Mouse (Mus musculus) hindbrain, embryonic 12.5 days (tissue): ENCODE results near the gene Dbndd2. TPM values are rescaled to one million over a fixed set of nuclear protein-coding genes. Genes with fewer than 3 reads are reported as not detected.

Experiments
- ATAC-seq: fragments of 200-750 bp; cut with Nextera tagmentation; 2 replicates; pipeline ENCODE4 v1.8.0; 2017; ENCODE audit warnings: moderate TSS enrichment; ENCODE audit not compliant: low FRiP score
- H3K27ac ChIP-seq: fragments of 300-500 bp; sonication (generic); 2 replicates; pipeline ENCODE4 v1.5.1; 2016; ENCODE audit warnings: mild to moderate bottlenecking
- H3K27me3 ChIP-seq: fragments of 300-500 bp; sonication (generic); 2 replicates; pipeline ENCODE4 v1.6.1; 2016; ENCODE audit warnings: mild to moderate bottlenecking
- H3K36me3 ChIP-seq: fragments of 300-500 bp; sonication (generic); 2 replicates; pipeline ENCODE4 v1.6.1; 2016; ENCODE audit warnings: mild to moderate bottlenecking
- H3K4me1 ChIP-seq: fragments of 300-500 bp; sonication (generic); 2 replicates; pipeline ENCODE4 v1.6.1; 2016
- H3K4me2 ChIP-seq: fragments of 300-500 bp; sonication (generic); replicated peaks from 2 replicates; pipeline ENCODE4 v1.6.1; 2016; ENCODE audit warnings: mild to moderate bottlenecking
- H3K4me3 ChIP-seq: fragments of 300-500 bp; sonication (generic); 2 replicates; pipeline ENCODE4 v1.5.1; 2016; ENCODE audit warnings: mild to moderate bottlenecking
- H3K9ac ChIP-seq: fragments of 300-500 bp; sonication (generic); 2 replicates; pipeline ENCODE4 v1.6.1; 2016; ENCODE audit warnings: mild to moderate bottlenecking, moderate library complexity
- H3K9me3 ChIP-seq: fragments of 300-500 bp; sonication (generic); replicated peaks from 2 replicates; pipeline ENCODE4 v1.6.1; 2016; ENCODE audit warnings: mild to moderate bottlenecking
- WGBS: fragments of 180-500 bp; shearing (Covaris S2); methylation state at CpG from one replicate; pipeline ENCODE4 v1.1.7; 2016; 5-methylcytosine and 5-hydroxymethylcytosine counted together
- polyA plus RNA-seq: library from polyadenylated mRNA; unstranded; fragments of >200 nt; fragmentation: Nextera tagmentation; extraction: Ambion mirVana; gene quantifications from 2 replicates; pipeline ENCODE4 v1.2.1, GENCODE M21; 2016

Gene Dbndd2
- polyA plus RNA-seq, 1 experiment from 2014 or later, result 5.1 TPM

GRCm38 (mm10) chr2:164444701-164445100 is 41.2 kb upstream of the Dbndd2 start:
- Histone ChIP-seq H3K4me3 (no peak overlapping the region), H3K36me3 (no peaks in the 10 kb centered on the region), H3K4me2 (no peak overlapping the region), H3K27ac (no peak overlapping the region), H3K9me3 (no peaks in the 10 kb centered on the region), H3K9ac (no peak overlapping the region), H3K27me3 (peaks cover 14% of the 10 kb centered on the region), H3K4me1 (peaks cover 31% of the 10 kb centered on the region)
- ATAC-seq, result no peak
- WGBS, result 89% methylated on average over 2 of the region's 2 CpGs

- Histone ChIP-seq H3K9me3 (no peaks in the 10 kb centered on the region), H3K9ac (no peak overlapping the region), H3K4me3 (no peak overlapping the region), H3K27ac (no peak overlapping the region), H3K36me3 (no peaks in the 10 kb centered on the region), H3K4me1 (peaks cover 28% of the 10 kb centered on the region), H3K4me2 (no peak overlapping the region), H3K27me3 (peaks cover 14% of the 10 kb centered on the region)
- ATAC-seq, result no peak
- 84% methylated on average over 3 of the region's 3 CpGs for WGBS
Measured at GRCm38 (mm10) chr2:164445399-164446085, 40.4 kb upstream of the Dbndd2 start.

- Histone ChIP-seq H3K4me2 (no peak overlapping the region), H3K36me3 (no peaks in the 10 kb centered on the region), H3K4me1 (peaks cover 26% of the 10 kb centered on the region), H3K27me3 (peaks cover 11% of the 10 kb centered on the region), H3K9me3 (no peaks in the 10 kb centered on the region), H3K4me3 (no peak overlapping the region), H3K27ac (no peak overlapping the region), H3K9ac (no peak overlapping the region)
- 81% methylated on average over 3 of the region's 3 CpGs for WGBS
- ATAC-seq, result no peak
Measured at GRCm38 (mm10) chr2:164446086-164446469, 39.8 kb upstream of the Dbndd2 start.

GRCm38 (mm10) chr2:164448140-164448539 is 37.8 kb upstream of the Dbndd2 start:
- no peak for ATAC-seq
- peaks cover 9% of the 10 kb centered on the region for H3K4me1 ChIP-seq

GRCm38 (mm10) chr2:164448921-164449320 is 37.0 kb upstream of the Dbndd2 start:
- Histone ChIP-seq H3K9ac (no peak overlapping the region), H3K4me1 (peaks cover 3% of the 10 kb centered on the region; the same call in 1 of the 2 replicates), H3K9me3 (no peaks in the 10 kb centered on the region), H3K4me2 (no peak overlapping the region), H3K27ac (no peak overlapping the region), H3K27me3 (peaks cover under 1% of the 10 kb centered on the region; the same call in 1 of the 2 replicates), H3K4me3 (no peak overlapping the region), H3K36me3 (no peaks in the 10 kb centered on the region)
- ATAC-seq, result no peak
- 80% methylated on average over 5 of the region's 5 CpGs for WGBS

More at GRCm38 (mm10) chr2:164448140-164448539, 37.8 kb upstream of the Dbndd2 start:
- no peak overlapping the region for H3K4me3 ChIP-seq
- H3K36me3 ChIP-seq, result no peaks in the 10 kb centered on the region
- no peaks in the 10 kb centered on the region for H3K9me3 ChIP-seq
- 75% methylated on average over 1 of the region's 1 CpGs for WGBS
- no peak overlapping the region for H3K9ac ChIP-seq
- no peak overlapping the region for H3K4me2 ChIP-seq
- no peaks in the 10 kb centered on the region; the same call in 1 of the 2 replicates for H3K27me3 ChIP-seq
- no peak overlapping the region for H3K27ac ChIP-seq

- no peak for ATAC-seq
- peaks cover 3% of the 10 kb centered on the region; the same call in 1 of the 2 replicates for H3K4me1 ChIP-seq
- peaks cover 2% of the 10 kb centered on the region; the same call in 1 of the 2 replicates for H3K27me3 ChIP-seq
- no peaks in the 10 kb centered on the region for H3K36me3 ChIP-seq
- H3K27ac ChIP-seq, result no peak overlapping the region
- no peak overlapping the region for H3K9ac ChIP-seq
- no peaks in the 10 kb centered on the region for H3K9me3 ChIP-seq
- 91% methylated on average over 14 of the region's 14 CpGs for WGBS
- no peak overlapping the region for H3K4me3 ChIP-seq
- no peak overlapping the region for H3K4me2 ChIP-seq
Measured at GRCm38 (mm10) chr2:164449341-164450042, 36.4 kb upstream of the Dbndd2 start.

- Histone ChIP-seq H3K9ac (no peak overlapping the region), H3K4me3 (no peak overlapping the region), H3K27ac (no peak overlapping the region), H3K36me3 (no peaks in the 10 kb centered on the region), H3K4me2 (no peak overlapping the region), H3K4me1 (peaks cover 11% of the 10 kb centered on the region), H3K27me3 (peaks cover 2% of the 10 kb centered on the region; the same call in 1 of the 2 replicates), H3K9me3 (no peaks in the 10 kb centered on the region)
- WGBS, result 39% methylated on average over 11 of the region's 13 CpGs
- ATAC-seq, result no peak
Measured at GRCm38 (mm10) chr2:164452000-164452676, 33.8 kb upstream of the Dbndd2 start.

- Histone ChIP-seq H3K4me1 (peaks cover 11% of the 10 kb centered on the region), H3K9me3 (no peaks in the 10 kb centered on the region), H3K9ac (no peak overlapping the region; the same call in 1 of the 2 replicates), H3K27ac (no peak overlapping the region), H3K36me3 (no peaks in the 10 kb centered on the region), H3K4me2 (no peak overlapping the region), H3K4me3 (no peak overlapping the region), H3K27me3 (peaks cover 2% of the 10 kb centered on the region; the same call in 1 of the 2 replicates)
- WGBS, result 77% methylated on average over 14 of the region's 14 CpGs
- no peak for ATAC-seq
Measured at GRCm38 (mm10) chr2:164453047-164453757, 32.7 kb upstream of the Dbndd2 start.

- Histone ChIP-seq H3K4me2 (no peak overlapping the region), H3K4me1 (peaks cover 11% of the 10 kb centered on the region), H3K36me3 (no peaks in the 10 kb centered on the region), H3K27ac (no peak overlapping the region), H3K9ac (no peak overlapping the region), H3K4me3 (no peak overlapping the region), H3K27me3 (peaks cover 2% of the 10 kb centered on the region; the same call in 1 of the 2 replicates), H3K9me3 (no peaks in the 10 kb centered on the region)
- WGBS, result 74% methylated on average over 7 of the region's 7 CpGs
- no peak for ATAC-seq
Measured at GRCm38 (mm10) chr2:164453887-164454500, 31.9 kb upstream of the Dbndd2 start.

GRCm38 (mm10) chr2:164454846-164455245 is 31.1 kb upstream of the Dbndd2 start:
- Histone ChIP-seq H3K9me3 (no peaks in the 10 kb centered on the region), H3K4me3 (no peak overlapping the region), H3K27ac (no peak overlapping the region), H3K4me2 (no peak overlapping the region), H3K4me1 (peaks cover 11% of the 10 kb centered on the region), H3K9ac (no peak overlapping the region), H3K27me3 (peaks cover 2% of the 10 kb centered on the region; the same call in 1 of the 2 replicates), H3K36me3 (no peaks in the 10 kb centered on the region)
- ATAC-seq, result no peak
- 84% methylated on average over 10 of the region's 10 CpGs for WGBS

GRCm38 (mm10) chr2:164455421-164456190 is 30.3 kb upstream of the Dbndd2 start:
- no peak overlapping the region for H3K4me3 ChIP-seq
- H3K4me2 ChIP-seq, result no peak overlapping the region
- H3K9ac ChIP-seq, result no peak overlapping the region
- no peaks in the 10 kb centered on the region for H3K36me3 ChIP-seq
- no peak for ATAC-seq
- peaks cover 11% of the 10 kb centered on the region for H3K4me1 ChIP-seq
- 71% methylated on average over 6 of the region's 6 CpGs for WGBS
- peaks cover 2% of the 10 kb centered on the region; the same call in 1 of the 2 replicates for H3K27me3 ChIP-seq
- H3K27ac ChIP-seq, result no peak overlapping the region
- H3K9me3 ChIP-seq, result no peaks in the 10 kb centered on the region
